Mouse (Mus musculus): Measurements from ENCODE around the gene Olfr1417. TPM values are rescaled to one million over a fixed set of nuclear protein-coding genes. Genes with fewer than 3 reads are reported as not detected.
A peak's percentile ranks its signal among the peaks of the same experiment; 100 is the strongest.
"Not testable (repeated sequence)": the region's sequence is repeated elsewhere in the genome, so short reads cannot be mapped to it uniquely, and the experiment has no call there.

The Olfr1417 gene
- not detected in 2 replicates for polyA plus RNA-seq (2015; fragmentation: Nextera tagmentation; extraction: Ambion mirVana)

DNA sequence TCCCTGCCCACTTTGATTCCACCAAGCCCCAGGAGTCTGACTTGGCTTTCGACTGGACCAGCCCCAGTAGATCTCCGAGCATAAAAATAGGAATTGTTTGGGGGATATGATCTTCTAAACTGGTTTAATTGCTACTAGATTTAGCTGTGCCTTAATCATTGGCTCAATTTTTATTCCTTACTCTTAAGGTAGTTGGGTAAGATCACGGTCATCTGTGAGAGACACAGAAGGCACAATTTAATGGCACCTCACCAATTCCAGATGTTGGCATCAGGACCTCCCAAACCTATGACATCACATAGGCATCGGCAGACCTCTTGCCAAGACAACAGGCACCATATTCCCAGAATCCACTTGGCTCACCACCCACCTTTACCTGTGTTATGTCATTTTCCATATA lies at the start of gene Olfr1417:
TSS of gene Olfr1417 (minus strand) at position 101 of the 400 bp plus-strand sequence.
- Histone ChIP-seq H3K4me3 (no peak within 1 kb of the TSS), H3K4me1 (replicated peaks) (no peaks in the 10 kb centered on the region), H3K9ac (no peak within 1 kb of the TSS), H3K36me3 (no peaks in the 10 kb centered on the region), H3K27me3 (no peaks in the 10 kb centered on the region), H3K27ac (replicated peaks) (no peak within 1 kb of the TSS), H3K9me3 (no peaks in the 10 kb centered on the region), H3K4me2 (no peak within 1 kb of the TSS)
- ATAC-seq (ENCODE audit: low read depth): no peak
- 90% methylated on average over 4 of the region's 4 CpGs for WGBS

DNA sequence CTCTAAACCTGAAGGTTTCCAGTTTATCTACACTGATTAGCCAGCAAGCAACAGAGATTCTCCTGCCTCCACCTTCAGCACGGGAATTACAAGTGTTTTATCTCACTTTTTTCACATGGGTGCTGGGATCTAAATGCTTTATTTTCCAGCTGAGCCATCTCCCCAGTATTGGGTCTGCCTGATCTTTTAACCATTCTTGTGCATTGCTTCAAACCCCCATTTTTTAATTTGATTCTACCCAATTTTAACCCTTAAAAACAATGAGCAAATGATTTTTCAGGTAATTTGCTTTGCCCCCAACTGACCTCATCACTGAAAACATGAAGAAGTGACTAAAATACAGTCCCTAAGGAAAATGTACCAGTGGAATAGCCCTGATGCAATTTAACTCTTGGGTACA lies 47.2 kb upstream of the Olfr1417 start, which contains the start of gene Olfr1420:
TSS of gene Olfr1420 (plus strand) at position 301 of the 400 bp plus-strand sequence.
- Histone ChIP-seq H3K4me1 (replicated peaks) (no peaks in the 10 kb centered on the region), H3K4me2 (no peak within 1 kb of the TSS), H3K4me3 (no peak within 1 kb of the TSS), H3K9me3 (no peaks in the 10 kb centered on the region), H3K27ac (replicated peaks) (no peak within 1 kb of the TSS), H3K27me3 (no peaks in the 10 kb centered on the region), H3K36me3 (no peaks in the 10 kb centered on the region), H3K9ac (no peak within 1 kb of the TSS)
- ATAC-seq (ENCODE audit: low read depth): no peak
- 59% methylated on average over 1 of the region's 1 CpGs for WGBS

DNA sequence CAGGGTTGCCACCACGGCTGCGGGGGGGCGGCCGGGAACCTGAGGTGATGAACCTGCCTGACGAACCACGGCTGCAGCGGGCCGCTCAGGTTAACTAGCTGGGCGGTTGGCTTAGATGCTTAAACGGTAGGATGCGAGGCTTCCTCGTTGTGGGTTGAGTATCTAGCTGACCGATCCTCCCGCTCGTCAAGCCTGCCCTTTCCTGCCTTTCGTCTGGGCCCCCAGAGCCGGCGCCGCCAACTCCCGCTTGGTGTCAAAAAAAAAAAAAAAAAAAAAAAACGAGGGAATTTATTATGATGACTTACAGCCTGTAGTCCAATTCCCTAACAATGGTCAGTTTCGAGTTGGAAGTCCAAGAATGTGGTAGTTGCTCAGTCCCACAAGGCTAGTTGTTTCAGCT lies 39.4 kb upstream of the Olfr1417 start:
- not testable (repeated sequence) for H3K36me3 ChIP-seq; H3K9ac ChIP-seq; H3K4me2 ChIP-seq; H3K27me3 ChIP-seq; H3K4me3 ChIP-seq; H3K9me3 ChIP-seq; ATAC-seq (ENCODE audit: low read depth); H3K4me1 ChIP-seq (replicated peaks); H3K27ac ChIP-seq (replicated peaks)
- 63% methylated on average over 22 of the region's 22 CpGs for WGBS

DNA sequence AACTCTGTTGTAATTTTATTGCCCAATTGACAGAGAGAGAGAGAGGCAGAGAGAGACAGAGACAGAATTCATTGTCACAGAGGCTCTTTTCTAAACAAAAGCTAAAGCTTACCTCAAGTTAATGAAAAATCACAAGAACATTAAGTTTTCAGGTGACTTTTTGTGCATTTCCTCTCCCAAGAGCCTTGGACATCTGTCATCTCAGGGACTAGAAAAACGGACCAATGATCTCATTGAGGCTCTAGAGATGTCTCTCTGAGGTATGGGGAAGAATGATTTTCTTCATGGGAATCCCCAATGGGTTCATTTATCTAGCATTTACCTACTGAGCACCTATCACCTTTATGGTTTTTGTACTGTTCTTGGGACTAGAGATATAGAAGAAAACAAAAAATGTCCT lies 36.0 kb upstream of the Olfr1417 start, which contains the start of gene Olfr1419:
TSS of gene Olfr1419 (minus strand) at position 101 of the 400 bp plus-strand sequence.
- Histone ChIP-seq H3K9ac (no peak within 1 kb of the TSS), H3K4me2 (no peak within 1 kb of the TSS), H3K4me1 (replicated peaks) (no peaks in the 10 kb centered on the region), H3K36me3 (no peaks in the 10 kb centered on the region), H3K27me3 (no peaks in the 10 kb centered on the region), H3K27ac (replicated peaks) (no peak within 1 kb of the TSS), H3K4me3 (no peak within 1 kb of the TSS), H3K9me3 (no peaks in the 10 kb centered on the region)
- no peak for ATAC-seq (ENCODE audit: low read depth)
- 52% methylated on average over 1 of the region's 1 CpGs for WGBS

- no peaks in the 10 kb centered on the region for H3K9me3 ChIP-seq
- H3K4me2 ChIP-seq: no peak overlapping the region
- H3K9ac ChIP-seq: no peak overlapping the region
- ATAC-seq (ENCODE audit: low read depth): no peak
- no peak overlapping the region for H3K27ac ChIP-seq (replicated peaks)
- H3K27me3 ChIP-seq: no peaks in the 10 kb centered on the region
- H3K36me3 ChIP-seq: no peaks in the 10 kb centered on the region
- H3K4me1 ChIP-seq (replicated peaks): no peaks in the 10 kb centered on the region
- no peak overlapping the region for H3K4me3 ChIP-seq
- WGBS: 88% methylated on average over 2 of the region's 2 CpGs
Observed at GRCm38 (mm10) chr19:11867837-11868236, 28.8 kb upstream of the Olfr1417 start.

DNA sequence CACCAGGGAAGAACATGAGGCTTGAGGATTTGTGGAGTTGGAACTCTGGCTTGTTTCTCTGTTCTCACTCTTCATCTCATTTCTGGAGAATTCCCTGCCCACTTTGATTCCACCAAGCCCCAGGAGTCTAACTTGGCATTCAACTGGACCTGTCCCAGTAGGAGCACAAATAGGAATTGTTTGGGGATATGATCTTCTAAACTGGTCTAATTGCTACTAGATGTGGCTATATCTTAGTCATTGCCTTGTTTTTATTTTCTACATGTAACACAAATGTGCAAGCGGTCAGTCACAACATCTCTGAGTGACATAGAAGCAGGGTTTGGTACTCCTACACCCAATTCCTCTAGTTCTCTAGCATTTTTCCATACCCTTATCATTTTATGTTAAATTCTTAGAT lies 21.9 kb upstream of the Olfr1417 start, which contains the start of gene Olfr1418:
TSS of gene Olfr1418 (minus strand) at position 101 of the 400 bp plus-strand sequence.
- no peaks in the 10 kb centered on the region for H3K4me1 ChIP-seq (replicated peaks)
- 91% methylated on average over 1 of the region's 1 CpGs for WGBS
- ATAC-seq (ENCODE audit: low read depth): no peak

DNA sequence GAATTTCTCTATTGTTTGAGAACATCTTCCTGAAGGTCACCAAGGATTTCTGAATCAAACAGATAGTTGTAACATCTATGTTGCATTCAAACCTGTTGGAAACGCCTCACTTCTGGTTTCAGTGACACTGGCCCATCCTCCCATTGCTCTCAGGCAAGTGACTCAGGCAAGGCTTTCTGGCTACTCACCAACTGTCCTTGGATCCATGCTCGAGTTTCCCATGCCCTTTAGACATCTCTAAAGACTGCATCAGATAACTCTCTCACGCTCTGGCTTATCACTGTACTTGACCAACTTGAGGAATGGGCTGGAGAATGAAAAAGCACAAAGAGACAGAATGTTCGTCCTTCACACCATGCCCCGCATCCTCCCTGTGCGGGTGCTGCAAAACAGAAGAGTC lies 17.5 kb upstream of the Olfr1417 start:
- 84% methylated on average over 6 of the region's 6 CpGs for WGBS
- H3K4me3 ChIP-seq: no peak overlapping the region
- no peak overlapping the region for H3K4me2 ChIP-seq

More for the DNA sequence above, 21.9 kb upstream of the Olfr1417 start, which contains the start of gene Olfr1418:
- Histone ChIP-seq H3K4me3 (no peak within 1 kb of the TSS), H3K36me3 (no peaks in the 10 kb centered on the region), H3K9me3 (no peaks in the 10 kb centered on the region), H3K9ac (no peak within 1 kb of the TSS), H3K4me2 (no peak within 1 kb of the TSS), H3K27ac (replicated peaks) (no peak within 1 kb of the TSS), H3K27me3 (no peaks in the 10 kb centered on the region)

DNA sequence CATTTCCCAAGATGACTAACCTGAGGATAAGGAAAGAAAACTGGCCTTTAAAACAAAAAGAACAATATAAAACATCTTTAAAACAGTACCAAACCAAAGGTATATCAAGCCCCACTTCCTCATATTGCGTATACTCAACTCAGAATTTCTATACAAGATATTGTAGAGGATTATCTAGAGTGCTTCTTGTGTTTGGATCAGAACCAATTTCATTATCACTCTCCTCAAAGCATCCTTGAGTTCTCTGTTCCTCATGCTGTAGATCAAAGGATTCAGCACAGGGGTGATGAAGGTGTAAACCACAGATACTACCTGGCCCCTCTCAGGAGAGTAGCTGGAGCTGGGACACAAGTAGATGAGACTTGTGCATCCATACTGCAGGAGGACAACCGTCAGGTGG lies 15.8 kb upstream of the Olfr1417 start:
- Histone ChIP-seq H3K9me3 (no peaks in the 10 kb centered on the region), H3K4me1 (replicated peaks) (no peaks in the 10 kb centered on the region)

More for the DNA sequence above, 17.5 kb upstream of the Olfr1417 start:
- no peak for ATAC-seq (ENCODE audit: low read depth)
- no peaks in the 10 kb centered on the region for H3K9me3 ChIP-seq
- no peaks in the 10 kb centered on the region for H3K36me3 ChIP-seq
- no peaks in the 10 kb centered on the region for H3K27me3 ChIP-seq
- no peak overlapping the region for H3K9ac ChIP-seq
- no peaks in the 10 kb centered on the region for H3K4me1 ChIP-seq (replicated peaks)
- no peak overlapping the region for H3K27ac ChIP-seq (replicated peaks)

DNA sequence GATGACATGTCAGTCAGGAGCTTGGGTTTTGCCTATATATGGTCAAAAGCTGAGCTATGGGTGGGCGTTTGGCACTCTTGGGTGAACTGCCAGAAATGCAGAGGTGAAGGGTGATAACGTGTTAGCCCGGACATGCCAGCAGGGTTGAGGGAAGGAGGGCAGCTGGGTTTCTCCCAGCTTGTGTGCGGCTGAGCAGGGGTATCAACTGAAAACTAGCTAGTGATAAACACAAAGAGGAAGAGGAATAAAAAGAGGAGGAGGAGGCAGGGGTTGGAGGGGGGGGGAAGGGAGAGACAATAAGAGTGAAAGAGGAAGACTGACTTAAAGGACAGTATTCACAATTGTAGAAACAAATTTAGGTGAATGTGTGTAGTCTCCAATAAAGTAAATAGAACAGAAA lies 13.6 kb upstream of the Olfr1417 start:
- ATAC-seq (ENCODE audit: low read depth): no peak
- Histone ChIP-seq H3K27ac (replicated peaks) (no peak overlapping the region), H3K4me3 (no peak overlapping the region), H3K4me1 (replicated peaks) (no peaks in the 10 kb centered on the region), H3K9ac (no peak overlapping the region), H3K9me3 (no peaks in the 10 kb centered on the region), H3K27me3 (no peaks in the 10 kb centered on the region), H3K36me3 (no peaks in the 10 kb centered on the region), H3K4me2 (no peak overlapping the region)
- 74% methylated on average over 4 of the region's 4 CpGs for WGBS

More for the DNA sequence above, 15.8 kb upstream of the Olfr1417 start:
- 88% methylated on average over 2 of the region's 2 CpGs for WGBS
- ATAC-seq (ENCODE audit: low read depth): no peak
- Histone ChIP-seq H3K4me3 (no peak overlapping the region), H3K36me3 (no peaks in the 10 kb centered on the region), H3K9ac (no peak overlapping the region), H3K4me2 (no peak overlapping the region), H3K27ac (replicated peaks) (no peak overlapping the region), H3K27me3 (no peaks in the 10 kb centered on the region)

DNA sequence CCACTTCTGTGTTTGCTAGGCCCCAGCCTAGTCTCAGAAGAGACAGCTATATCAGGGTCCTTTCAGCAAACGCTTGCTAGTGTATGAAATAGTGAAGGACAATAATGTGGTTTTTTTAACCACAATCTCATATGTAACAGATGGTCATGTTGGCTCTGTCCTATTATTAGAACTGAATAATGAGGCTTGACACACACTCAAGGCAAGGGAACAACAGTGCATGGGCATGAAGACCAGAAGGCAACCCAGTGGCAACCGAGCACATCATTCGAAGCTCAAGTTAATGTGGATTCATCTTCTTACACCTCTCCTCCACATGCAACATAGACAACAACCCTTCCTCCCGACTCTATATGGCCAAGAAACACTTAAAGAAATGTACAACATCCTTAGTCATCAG lies 7.3 kb upstream of the Olfr1417 start:
- 91% methylated on average over 4 of the region's 4 CpGs for WGBS
- no peaks in the 10 kb centered on the region for H3K4me1 ChIP-seq (replicated peaks)
- ATAC-seq (ENCODE audit: low read depth): no peak
- no peak overlapping the region for H3K9ac ChIP-seq
- no peak overlapping the region for H3K4me3 ChIP-seq
- H3K4me2 ChIP-seq: no peak overlapping the region
- H3K27ac ChIP-seq (replicated peaks): no peak overlapping the region
- no peaks in the 10 kb centered on the region for H3K36me3 ChIP-seq
- no peaks in the 10 kb centered on the region for H3K27me3 ChIP-seq
- no peaks in the 10 kb centered on the region for H3K9me3 ChIP-seq

DNA sequence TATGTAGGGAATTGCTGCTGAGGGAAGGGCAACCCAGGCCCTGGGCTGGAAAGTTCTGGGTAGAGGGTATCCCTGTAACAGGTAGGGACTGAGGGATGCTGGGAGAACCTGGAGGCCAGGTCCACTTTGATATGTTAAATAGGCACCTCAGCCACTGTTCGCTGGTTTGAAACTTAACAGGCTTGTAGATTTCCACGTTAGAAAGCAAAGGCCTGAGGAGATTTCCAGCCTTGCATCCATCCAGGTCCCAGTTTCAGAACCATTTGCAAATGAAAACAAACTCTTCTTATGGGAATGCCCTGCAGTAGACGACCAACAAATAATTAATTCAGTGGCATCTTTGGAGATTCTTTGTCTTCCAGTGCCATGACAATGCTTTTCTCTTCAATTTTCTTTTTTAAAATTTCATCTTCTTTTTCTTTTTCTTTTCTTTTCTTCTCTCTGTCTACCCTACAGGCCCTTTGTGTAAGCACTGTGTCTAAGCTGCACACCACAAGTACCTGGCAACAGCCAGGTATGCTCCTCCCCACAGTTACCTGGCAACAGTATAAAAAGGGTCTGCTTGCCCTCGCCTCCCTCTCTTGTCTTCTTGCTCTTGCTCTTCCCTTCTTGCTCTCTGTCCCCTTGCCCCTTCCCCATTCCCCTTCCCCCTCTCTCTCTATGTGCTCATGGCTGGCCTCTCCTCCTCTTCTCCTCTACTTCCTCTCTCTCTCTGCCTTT lies 15.5 kb downstream of the Olfr1417 start:
- no peak overlapping the region for H3K4me3 ChIP-seq
- H3K27me3 ChIP-seq: peaks cover 27% of the 10 kb centered on the region
- H3K9ac ChIP-seq: no peak overlapping the region
- H3K9me3 ChIP-seq: no peaks in the 10 kb centered on the region
- no peaks in the 10 kb centered on the region for H3K36me3 ChIP-seq
- H3K4me2 ChIP-seq: no peak overlapping the region
- H3K4me1 ChIP-seq (replicated peaks): peaks cover 13% of the 10 kb centered on the region
- no peak overlapping the region for H3K27ac ChIP-seq (replicated peaks)
- WGBS: 31% methylated on average over 4 of the region's 4 CpGs
- no peak for ATAC-seq (ENCODE audit: low read depth)

DNA sequence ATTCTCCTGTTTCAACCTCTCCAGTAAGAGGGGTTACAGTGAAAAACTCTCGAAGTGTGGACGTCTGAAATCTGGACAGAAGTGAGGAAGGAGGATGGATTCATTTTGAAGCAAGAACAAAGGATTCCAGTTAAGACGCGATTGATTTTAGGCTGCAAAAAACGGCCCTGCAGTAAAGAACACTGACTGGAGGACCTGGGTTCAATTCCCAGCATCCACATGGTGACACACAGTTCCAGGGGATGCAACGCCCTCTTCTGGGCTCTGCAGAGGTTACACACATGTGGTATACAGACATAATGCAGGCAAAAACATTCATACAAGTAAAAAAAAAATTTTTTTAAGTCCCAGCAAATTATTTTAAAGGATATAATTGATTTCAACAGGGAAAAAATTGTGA lies 18.8 kb downstream of the Olfr1417 start:
- no peak overlapping the region for H3K9ac ChIP-seq
- no peak for ATAC-seq (ENCODE audit: low read depth)
- 33% methylated on average over 6 of the region's 6 CpGs for WGBS
- no peak overlapping the region for H3K27ac ChIP-seq (replicated peaks)
- no peaks in the 10 kb centered on the region for H3K36me3 ChIP-seq
- peak overlapping the region; percentile 99 for H3K4me2 ChIP-seq
- peaks cover 20% of the 10 kb centered on the region for H3K4me1 ChIP-seq (replicated peaks)
- peak overlapping the region; percentile 66 for H3K4me3 ChIP-seq
- H3K27me3 ChIP-seq: peaks cover 60% of the 10 kb centered on the region
- no peaks in the 10 kb centered on the region for H3K9me3 ChIP-seq

DNA sequence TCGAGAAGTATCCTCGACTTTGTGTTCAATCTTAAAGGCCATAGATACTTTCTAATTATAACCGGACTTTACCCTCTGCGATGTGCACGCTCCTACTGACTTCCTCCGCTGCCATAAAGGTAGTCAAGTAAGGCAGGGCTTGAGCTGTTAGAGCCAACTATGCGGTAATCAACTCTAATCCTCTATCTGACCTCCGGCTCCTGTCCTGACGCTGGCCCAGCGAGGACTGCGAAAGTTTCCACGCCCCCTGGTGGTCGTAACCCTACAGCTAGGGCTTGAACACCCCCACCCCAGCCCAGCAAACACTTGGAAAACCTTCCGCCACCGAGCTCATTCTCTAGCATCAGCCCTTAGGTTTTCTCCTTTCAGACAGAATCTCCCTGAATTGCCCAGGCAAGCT lies 19.2 kb downstream of the Olfr1417 start:
- Histone ChIP-seq H3K27me3 (peaks cover 64% of the 10 kb centered on the region), H3K36me3 (no peaks in the 10 kb centered on the region), H3K4me3 (peak overlapping the region; percentile 66), H3K9ac (peak overlapping the region; percentile 81; the same call in 1 of the 2 replicates), H3K4me1 (replicated peaks) (peaks cover 20% of the 10 kb centered on the region), H3K4me2 (peak overlapping the region; percentile 99), H3K9me3 (no peaks in the 10 kb centered on the region), H3K27ac (replicated peaks) (no peak overlapping the region)
- peak; percentile 74 for ATAC-seq (ENCODE audit: low read depth)
- WGBS: 2% methylated on average over 15 of the region's 15 CpGs

All from neural tube, embryonic 13.5 days (tissue).